Mouse (Mus musculus) heart, adult 2 months (tissue): ENCODE data around the gene Prr15. TPM values are rescaled to one million over a fixed set of nuclear protein-coding genes. Genes with fewer than 3 reads are reported as not detected.
A peak's percentile ranks its signal among the peaks of the same experiment; 100 is the strongest.

Experiments
- DNase-seq, 2 experiments: peaks; one replicate each; pipeline ENCODE4 v3.0.0; 2021
- H3K27ac ChIP-seq: fragments of 200-600 bp; 2 replicates; pipeline ENCODE4 v1.8.1; 2022
- H3K27me3 ChIP-seq: fragments of 200-500 bp; 2 replicates; pipeline ENCODE4 v1.6.1; 2012; ENCODE audit warnings: mild to moderate bottlenecking, low read length, inconsistent platforms, mixed read lengths; ENCODE audit not compliant: control insufficient read depth, insufficient read depth
- H3K36me3 ChIP-seq: fragments of 200-500 bp; 2 replicates; pipeline ENCODE4 v1.6.1; 2012; ENCODE audit warnings: low read length, inconsistent platforms; ENCODE audit not compliant: control insufficient read depth, insufficient read depth
- H3K4me1 ChIP-seq: fragments of 200-500 bp; 2 replicates; pipeline ENCODE4 v1.6.1; 2011; ENCODE audit warnings: low read length; ENCODE audit not compliant: control insufficient read depth, insufficient read depth
- H3K4me3 ChIP-seq: fragments of 200-600 bp; 2 replicates; pipeline ENCODE4 v1.8.1; 2022
- H3K79me2 ChIP-seq: fragments of 200-500 bp; replicated peaks from 2 replicates; pipeline ENCODE4 v1.6.1; 2012; ENCODE audit warnings: mild to moderate bottlenecking, inconsistent platforms, low read length, moderate library complexity, mixed read lengths; ENCODE audit not compliant: control insufficient read depth, insufficient read depth
- H3K9ac ChIP-seq: fragments of 200-500 bp; 2 replicates; pipeline ENCODE4 v1.6.1; 2012; ENCODE audit warnings: low read depth, mild to moderate bottlenecking, control low read depth, inconsistent platforms, low read length, mixed read lengths
- CTCF ChIP-seq: fragments of 200-600 bp; IDR thresholded peaks from 2 replicates; pipeline ENCODE4 v1.8.1; 2022; ENCODE audit warnings: antibody characterized with exemption, mild to moderate bottlenecking, moderate library complexity
- EP300 ChIP-seq: fragments of 200-500 bp; IDR thresholded peaks from 2 replicates; pipeline ENCODE4 v1.6.1; 2011; ENCODE audit warnings: low read depth, low read length, control low read depth; ENCODE audit not compliant: insufficient read depth
- POLR2A ChIP-seq: fragments of 200-500 bp; IDR thresholded peaks from 2 replicates; pipeline ENCODE4 v1.6.1; 2011; ENCODE audit warnings: mild to moderate bottlenecking, low read depth, low read length, control low read depth; ENCODE audit not compliant: insufficient read depth
- WGBS: fragments of 180-500 bp; shearing (Covaris S2); methylation state at CpG from one replicate; pipeline ENCODE4 v1.1.7; 2018; 5-methylcytosine and 5-hydroxymethylcytosine counted together
- intact Hi-C: fragments of 180-260 bp; cut with DNase I; formaldehyde crosslinking; loops from one replicate; pipeline ENCODE4 v1.15.1; 2025
- long read RNA-seq: library from polyadenylated mRNA; stranded (forward); transcript quantifications from one replicate; pipeline ENCODE4 v2.0.0, GENCODE M21; 2021
- polyA plus RNA-seq: library from polyadenylated mRNA; depleted of rRNA; stranded (reverse); fragments of >200 nt; gene quantifications from 2 replicates; pipeline ENCODE4 v1.2.3, GENCODE M21; 2012; rRNA removed
- total RNA-seq, 2 experiments: library from RNA; stranded (reverse); gene quantifications; 2 replicates each; pipeline ENCODE4 v1.2.3; 2021

The Prr15 gene
- total RNA-seq (1 to 10 TPM; 1.7 to 2.6 TPM), polyA plus RNA-seq (1.1 and 1.2 TPM in 2 replicates)
- long read RNA-seq, partial matches to known transcripts: 0 of 1 reads
- long read RNA-seq, other reads (novel, unspliced or antisense): 0 of 1 reads

DNA sequence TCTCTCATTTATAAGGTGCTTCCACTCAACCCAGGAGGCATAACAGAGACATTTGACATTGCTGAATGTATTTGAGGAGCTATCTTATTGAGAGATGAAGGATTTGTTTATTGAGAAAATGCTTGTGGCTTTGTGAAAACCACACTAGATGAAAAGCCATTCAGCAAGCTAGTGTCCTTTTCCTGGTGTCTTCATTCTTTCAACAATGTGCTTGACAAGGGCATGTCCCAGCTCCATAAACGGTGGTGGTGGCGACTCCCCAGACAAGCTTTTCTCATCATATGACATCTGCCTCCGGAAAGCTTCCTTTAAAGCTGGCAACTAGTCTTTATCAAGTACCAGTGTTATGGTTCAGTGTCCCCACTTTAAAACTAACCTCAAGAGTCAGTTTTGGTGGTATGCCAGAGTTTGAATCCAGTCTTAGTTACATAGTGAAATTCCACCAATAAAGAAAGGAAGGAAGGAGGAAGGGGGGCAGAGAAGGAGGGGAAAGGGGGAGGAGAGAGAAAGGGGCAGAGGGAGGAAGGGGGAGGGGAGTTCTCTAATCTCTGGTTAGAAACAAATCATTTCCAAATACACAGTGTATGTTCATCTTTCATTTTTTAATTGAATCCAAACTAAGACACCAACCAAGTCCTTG is at the start of gene Prr15:
Gene Prr15, plus strand, starts transcription at position 590 of the 640 bp plus-strand sequence.
- 23% methylated on average over 3 of the region's 3 CpGs for WGBS
- intact Hi-C loops: loop anchor here (5.0 kb wide), 1 partner anchor 73 kb away; no protein-coding TSS in a partner anchor
- DNase-seq: no peak
- Histone ChIP-seq H3K79me2 (no peaks in the 10 kb centered on the region), H3K4me1 (no peaks in the 10 kb centered on the region), H3K9ac (peak within 1 kb of the TSS; percentile 5), H3K4me3 (peak within 1 kb of the TSS; percentile 55), H3K36me3 (no peaks in the 10 kb centered on the region), H3K27ac (no peak within 1 kb of the TSS), H3K27me3 (no peaks in the 10 kb centered on the region)
- TF ChIP-seq POLR2A: no peak
- no peak for TF ChIP-seq EP300
- TF ChIP-seq CTCF: no peak

DNA sequence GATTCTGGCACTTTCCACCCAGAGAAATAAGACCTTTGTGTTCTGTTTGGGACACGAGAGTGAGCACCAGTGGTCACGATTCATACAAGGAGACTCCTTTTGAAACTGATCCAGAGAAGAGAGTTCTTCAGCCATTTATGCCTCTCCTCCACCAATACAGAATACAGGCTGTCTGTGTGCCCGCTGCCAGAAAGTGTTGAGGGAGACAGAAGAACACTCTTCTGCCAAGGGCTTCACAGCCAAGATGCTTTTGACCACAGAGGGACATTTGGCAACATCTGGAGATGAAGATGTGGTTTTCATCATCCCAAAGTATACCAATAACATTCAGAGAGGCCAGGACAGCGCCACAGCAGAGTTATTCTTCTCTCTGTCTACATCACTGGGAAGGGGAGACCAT is 48.4 kb upstream of the Prr15 start:
- H3K79me2 ChIP-seq: no peaks in the 10 kb centered on the region
- no peak for DNase-seq
- peaks cover 13% of the 10 kb centered on the region for H3K4me1 ChIP-seq
- no peak overlapping the region for H3K4me3 ChIP-seq
- no peaks in the 10 kb centered on the region for H3K27me3 ChIP-seq
- H3K9ac ChIP-seq: no peak overlapping the region
- H3K36me3 ChIP-seq: no peaks in the 10 kb centered on the region
- no peak for TF ChIP-seq EP300
- TF ChIP-seq CTCF: no peak
- TF ChIP-seq POLR2A: no peak
- intact Hi-C loops: no loop called here
- H3K27ac ChIP-seq: peak overlapping the region; percentile 33
- 75% methylated on average over 4 of the region's 4 CpGs for WGBS

DNA sequence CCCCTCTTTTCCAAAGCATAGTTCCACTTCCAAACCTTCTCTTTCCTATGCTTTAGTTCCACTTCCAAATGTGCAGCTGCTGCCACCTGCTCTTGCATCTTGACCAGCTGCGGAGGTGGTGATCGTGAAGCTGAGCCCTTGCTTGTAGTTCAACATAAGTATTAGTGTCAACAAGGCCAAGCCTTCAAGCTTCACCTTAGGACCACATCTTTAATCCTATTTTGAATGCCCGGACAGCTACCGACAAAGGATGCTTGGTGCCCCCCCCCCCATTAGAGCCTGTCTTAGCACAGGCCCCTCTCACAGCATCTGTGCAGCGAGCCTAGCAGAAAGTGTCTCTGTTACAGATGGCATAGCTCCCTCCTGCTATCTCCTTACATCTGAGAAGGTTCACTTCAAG is 47.8 kb upstream of the Prr15 start:
- Histone ChIP-seq H3K36me3 (no peaks in the 10 kb centered on the region), H3K27ac (peak overlapping the region; percentile 33), H3K4me3 (no peak overlapping the region), H3K79me2 (no peaks in the 10 kb centered on the region), H3K27me3 (no peaks in the 10 kb centered on the region), H3K9ac (no peak overlapping the region), H3K4me1 (peaks cover 12% of the 10 kb centered on the region)
- intact Hi-C loops: no loop called here
- TF ChIP-seq CTCF (no peak), POLR2A (no peak), EP300 (no peak)
- peak in 1 of 2 experiments; percentile 36 for DNase-seq
- WGBS: 67% methylated on average over 5 of the region's 5 CpGs

DNA sequence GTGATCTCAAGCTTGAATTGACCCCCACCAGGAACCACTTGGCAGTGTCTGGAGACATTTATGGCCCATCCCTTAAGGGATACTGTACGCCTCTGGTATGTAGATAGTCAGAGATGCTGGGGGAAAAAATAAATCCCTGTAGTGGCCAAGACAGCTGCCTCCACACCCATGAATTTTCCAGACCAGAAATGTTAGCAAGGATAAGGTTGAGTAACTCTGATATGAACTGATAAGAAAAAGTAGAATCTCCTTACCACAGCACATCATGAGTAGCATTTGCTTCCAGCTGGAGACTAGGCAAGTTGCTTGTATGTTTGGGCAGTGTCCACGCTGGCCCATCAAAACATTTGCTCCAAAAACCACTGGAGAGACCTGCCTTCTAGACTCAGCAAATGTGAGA is 47.0 kb upstream of the Prr15 start:
- Histone ChIP-seq H3K27me3 (no peaks in the 10 kb centered on the region), H3K27ac (peak overlapping the region; percentile 1), H3K9ac (no peak overlapping the region), H3K36me3 (no peaks in the 10 kb centered on the region), H3K4me1 (peaks cover 12% of the 10 kb centered on the region), H3K79me2 (no peaks in the 10 kb centered on the region), H3K4me3 (no peak overlapping the region)
- intact Hi-C loops: no loop called here
- TF ChIP-seq POLR2A: no peak
- 50% methylated on average over 2 of the region's 2 CpGs for WGBS
- peak in 1 of 2 experiments; percentile 55 for DNase-seq

DNA sequence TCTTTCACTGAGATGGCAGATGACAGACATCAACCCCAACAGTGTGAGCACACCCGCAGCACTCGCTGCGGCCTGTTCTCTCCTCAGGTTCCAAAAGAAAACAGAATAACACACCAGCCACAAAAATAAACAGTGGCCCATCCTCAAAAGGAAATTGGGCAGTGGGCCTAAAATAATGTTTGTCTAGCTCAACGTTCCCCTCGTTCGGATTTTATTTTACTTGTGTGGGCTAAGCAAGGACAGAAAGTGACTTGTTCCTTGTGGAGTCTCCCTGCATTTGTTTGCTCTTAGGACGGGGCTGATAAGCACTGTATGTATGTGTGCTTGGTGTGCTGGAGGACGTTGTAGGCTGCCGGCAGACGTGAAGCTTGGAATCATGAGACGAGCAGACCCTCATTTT is 46.2 kb upstream of the Prr15 start:
- no peak overlapping the region for H3K4me3 ChIP-seq
- H3K79me2 ChIP-seq: no peaks in the 10 kb centered on the region
- 49% methylated on average over 11 of the region's 11 CpGs for WGBS
- H3K9ac ChIP-seq: no peak overlapping the region
- no peaks in the 10 kb centered on the region for H3K36me3 ChIP-seq
- peak in 1 of 2 experiments; percentile 43 for DNase-seq
- peak overlapping the region; percentile 43 for H3K27ac ChIP-seq
- no peaks in the 10 kb centered on the region for H3K27me3 ChIP-seq
- peaks cover 12% of the 10 kb centered on the region for H3K4me1 ChIP-seq
- no peak for TF ChIP-seq POLR2A
- intact Hi-C loops: no loop called here

DNA sequence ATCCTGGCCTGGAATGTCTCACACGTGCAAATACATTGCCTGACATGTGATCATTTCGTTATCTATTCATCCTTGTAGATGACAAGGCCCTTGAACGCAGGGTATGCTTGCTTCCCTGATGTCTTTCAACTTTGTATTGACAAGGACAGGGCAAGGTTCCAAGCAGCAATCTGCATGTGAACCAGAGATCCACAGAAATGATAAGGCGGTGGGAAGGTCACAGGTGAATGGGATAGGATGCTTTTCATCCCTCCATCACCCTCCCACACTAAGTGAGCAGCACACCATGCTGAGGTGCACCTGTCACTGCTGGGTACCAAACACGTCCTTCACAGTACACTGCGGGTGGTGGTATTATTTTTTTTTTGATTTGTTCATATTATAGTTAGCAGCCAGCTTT is 45.4 kb upstream of the Prr15 start:
- Histone ChIP-seq H3K4me3 (no peak overlapping the region), H3K4me1 (peaks cover 12% of the 10 kb centered on the region), H3K27me3 (no peaks in the 10 kb centered on the region), H3K79me2 (no peaks in the 10 kb centered on the region), H3K9ac (no peak overlapping the region), H3K36me3 (no peaks in the 10 kb centered on the region), H3K27ac (no peak overlapping the region)
- 87% methylated on average over 6 of the region's 6 CpGs for WGBS
- intact Hi-C loops: no loop called here
- TF ChIP-seq POLR2A (no peak), CTCF (no peak), EP300 (no peak)
- no peak for DNase-seq
